Mouse (Mus musculus): ENCODE results near the gene Zfpm1.
A peak's percentile ranks its signal among the peaks of the same experiment; 100 is the strongest.

Gene Zfpm1

GRCm38 (mm10) chr8:122282035-122282358 is at the start of gene Zfpm1:
TSS of gene Zfpm1 (plus strand) at chr8:122282141.
- DNase-seq (ENCODE audit: low read depth, low spot score) = no peak

- DNase-seq (ENCODE audit: low read depth, low spot score) = no peak
These were observed 47.9 kb upstream of the Zfpm1 start for GRCm38 (mm10) chr8:122234055-122234454.

GRCm38 (mm10) chr8:122236521-122236920 is 45.4 kb upstream of the Zfpm1 start:
- DNase-seq (ENCODE audit: low read depth, low spot score) = no peak

GRCm38 (mm10) chr8:122238225-122238624 is 43.7 kb upstream of the Zfpm1 start:
- no peak for DNase-seq (ENCODE audit: low read depth, low spot score)

GRCm38 (mm10) chr8:122238731-122239130 is 43.2 kb upstream of the Zfpm1 start:
- no peak for DNase-seq (ENCODE audit: low read depth, low spot score)

GRCm38 (mm10) chr8:122240241-122241026 is 41.5 kb upstream of the Zfpm1 start:
- DNase-seq (ENCODE audit: low read depth, low spot score) = no peak

GRCm38 (mm10) chr8:122243310-122243709 is 38.6 kb upstream of the Zfpm1 start:
- DNase-seq (ENCODE audit: low read depth, low spot score) = no peak

GRCm38 (mm10) chr8:122245161-122245560 is 36.8 kb upstream of the Zfpm1 start:
- DNase-seq (ENCODE audit: low read depth, low spot score) = no peak

GRCm38 (mm10) chr8:122246257-122247211 is 35.4 kb upstream of the Zfpm1 start:
- no peak for DNase-seq (ENCODE audit: low read depth, low spot score)

GRCm38 (mm10) chr8:122251739-122252138 is 30.2 kb upstream of the Zfpm1 start:
- no peak for DNase-seq (ENCODE audit: low read depth, low spot score)

- no peak for DNase-seq (ENCODE audit: low read depth, low spot score)
These were observed 29.6 kb upstream of the Zfpm1 start for GRCm38 (mm10) chr8:122252366-122252765.

GRCm38 (mm10) chr8:122259351-122259750 is 22.6 kb upstream of the Zfpm1 start:
- no peak for DNase-seq (ENCODE audit: low read depth, low spot score)

- DNase-seq (ENCODE audit: low read depth, low spot score) = no peak
These were observed 21.2 kb upstream of the Zfpm1 start for GRCm38 (mm10) chr8:122260755-122261154.

- no peak for DNase-seq (ENCODE audit: low read depth, low spot score)
These were observed 19.1 kb upstream of the Zfpm1 start for GRCm38 (mm10) chr8:122262835-122263234.

GRCm38 (mm10) chr8:122264243-122264642 is 17.7 kb upstream of the Zfpm1 start:
- DNase-seq (ENCODE audit: low read depth, low spot score) = no peak

GRCm38 (mm10) chr8:122265522-122265921 is 16.4 kb upstream of the Zfpm1 start:
- no peak for DNase-seq (ENCODE audit: low read depth, low spot score)

- DNase-seq (ENCODE audit: low read depth, low spot score) = no peak
These were observed 15.1 kb upstream of the Zfpm1 start for GRCm38 (mm10) chr8:122266867-122267266.

GRCm38 (mm10) chr8:122268861-122269260 is 13.1 kb upstream of the Zfpm1 start:
- no peak for DNase-seq (ENCODE audit: low read depth, low spot score)

- no peak for DNase-seq (ENCODE audit: low read depth, low spot score)
These were observed 12.5 kb upstream of the Zfpm1 start for GRCm38 (mm10) chr8:122269404-122269803.

- no peak for DNase-seq (ENCODE audit: low read depth, low spot score)
These were observed 11.4 kb upstream of the Zfpm1 start for GRCm38 (mm10) chr8:122270555-122270954.

GRCm38 (mm10) chr8:122273152-122273551 is 8.8 kb upstream of the Zfpm1 start:
- peak; percentile 78 for DNase-seq (ENCODE audit: low read depth, low spot score)

- DNase-seq (ENCODE audit: low read depth, low spot score) = no peak
These were observed 8.1 kb upstream of the Zfpm1 start for GRCm38 (mm10) chr8:122273826-122274225.

Data from embryo, embryonic 11.5 days (tissue).